Mouse (Mus musculus): ENCODE data around the gene Rad51d. TPM values are rescaled to one million over a fixed set of nuclear protein-coding genes. Genes with fewer than 3 reads are reported as not detected.
A peak's percentile ranks its signal among the peaks of the same experiment; 100 is the strongest.

The Rad51d gene
- polyA plus RNA-seq, 1 experiment from 2014 or later, result 13.9 TPM

- ATAC-seq, result no peak
- H3K9me3 ChIP-seq (ENCODE audit: control insufficient read depth, low read length), result no peaks in the 10 kb centered on the region
- H3K36me3 ChIP-seq (ENCODE audit: control insufficient read depth, insufficient read depth, low read length), result no peaks in the 10 kb centered on the region
- no peak overlapping the region for H3K27ac ChIP-seq (ENCODE audit: low read length)
- WGBS, result 79% methylated on average over 11 of the region's 11 CpGs
- H3K4me2 ChIP-seq (ENCODE audit: low read depth, low read length), result no peak overlapping the region
- H3K4me3 ChIP-seq (ENCODE audit: low read length), result no peak overlapping the region
- 0 out of 2 replicates have a peak, but pooled peaks cover 5% of the 10 kb centered on the region for H3K4me1 ChIP-seq (ENCODE audit: control insufficient read depth, insufficient read depth, low read length)
- no peaks in the 10 kb centered on the region for H3K27me3 ChIP-seq (replicated peaks; ENCODE audit: control insufficient read depth, insufficient read depth, low read length)
- no peak overlapping the region for H3K9ac ChIP-seq (ENCODE audit: low read depth, low read length)
Observed at GRCm38 (mm10) chr11:82852115-82852514, 38.3 kb downstream of the Rad51d start.

- Histone ChIP-seq H3K4me2 (ENCODE audit: low read depth, low read length) (no peak overlapping the region), H3K4me1 (ENCODE audit: control insufficient read depth, insufficient read depth, low read length) (peaks cover 8% of the 10 kb centered on the region), H3K4me3 (ENCODE audit: low read length) (no peak overlapping the region), H3K27ac (ENCODE audit: low read length) (no peak overlapping the region), H3K27me3 (replicated peaks; ENCODE audit: control insufficient read depth, insufficient read depth, low read length) (no peaks in the 10 kb centered on the region), H3K36me3 (ENCODE audit: control insufficient read depth, insufficient read depth, low read length) (no peaks in the 10 kb centered on the region), H3K9me3 (ENCODE audit: control insufficient read depth, low read length) (no peaks in the 10 kb centered on the region), H3K9ac (ENCODE audit: low read depth, low read length) (no peak overlapping the region)
- no peak for ATAC-seq
- WGBS, result 80% methylated on average over 5 of the region's 5 CpGs
Observed at GRCm38 (mm10) chr11:82850259-82850658, 40.2 kb downstream of the Rad51d start.

GRCm38 (mm10) chr11:82847571-82848000 is 42.8 kb downstream of the Rad51d start:
- Histone ChIP-seq H3K27ac (ENCODE audit: low read length) (no peak overlapping the region), H3K4me3 (ENCODE audit: low read length) (no peak overlapping the region), H3K4me1 (ENCODE audit: control insufficient read depth, insufficient read depth, low read length) (peaks cover 12% of the 10 kb centered on the region), H3K27me3 (replicated peaks; ENCODE audit: control insufficient read depth, insufficient read depth, low read length) (no peaks in the 10 kb centered on the region), H3K4me2 (ENCODE audit: low read depth, low read length) (no peak overlapping the region), H3K9ac (ENCODE audit: low read depth, low read length) (no peak overlapping the region), H3K9me3 (ENCODE audit: control insufficient read depth, low read length) (no peaks in the 10 kb centered on the region), H3K36me3 (ENCODE audit: control insufficient read depth, insufficient read depth, low read length) (no peaks in the 10 kb centered on the region)
- 60% methylated on average over 6 of the region's 6 CpGs for WGBS
- ATAC-seq, result peak; percentile 45; the same call in 1 of the 2 replicates

GRCm38 (mm10) chr11:82846938-82847337 is 43.5 kb downstream of the Rad51d start:
- no peak overlapping the region for H3K27ac ChIP-seq (ENCODE audit: low read length)
- H3K9me3 ChIP-seq (ENCODE audit: control insufficient read depth, low read length), result no peaks in the 10 kb centered on the region
- H3K27me3 ChIP-seq (replicated peaks; ENCODE audit: control insufficient read depth, insufficient read depth, low read length), result no peaks in the 10 kb centered on the region
- no peak for ATAC-seq
- WGBS, result 90% methylated on average over 3 of the region's 3 CpGs
- H3K36me3 ChIP-seq (ENCODE audit: control insufficient read depth, insufficient read depth, low read length), result no peaks in the 10 kb centered on the region
- H3K4me2 ChIP-seq (ENCODE audit: low read depth, low read length), result no peak overlapping the region
- peaks cover 12% of the 10 kb centered on the region for H3K4me1 ChIP-seq (ENCODE audit: control insufficient read depth, insufficient read depth, low read length)
- no peak overlapping the region for H3K4me3 ChIP-seq (ENCODE audit: low read length)
- no peak overlapping the region for H3K9ac ChIP-seq (ENCODE audit: low read depth, low read length)

GRCm38 (mm10) chr11:82846079-82846436 is 44.4 kb downstream of the Rad51d start:
- 38% methylated on average over 4 of the region's 4 CpGs for WGBS
- peak; percentile 68 for ATAC-seq
- H3K27me3 ChIP-seq (replicated peaks; ENCODE audit: control insufficient read depth, insufficient read depth, low read length), result no peaks in the 10 kb centered on the region
- H3K9ac ChIP-seq (ENCODE audit: low read depth, low read length), result peak overlapping the region; percentile 46
- no peaks in the 10 kb centered on the region for H3K9me3 ChIP-seq (ENCODE audit: control insufficient read depth, low read length)
- H3K4me3 ChIP-seq (ENCODE audit: low read length), result no peak overlapping the region
- H3K4me2 ChIP-seq (ENCODE audit: low read depth, low read length), result peak overlapping the region; percentile 34
- no peak overlapping the region for H3K27ac ChIP-seq (ENCODE audit: low read length)
- H3K36me3 ChIP-seq (ENCODE audit: control insufficient read depth, insufficient read depth, low read length), result no peaks in the 10 kb centered on the region
- peaks cover 12% of the 10 kb centered on the region for H3K4me1 ChIP-seq (ENCODE audit: control insufficient read depth, insufficient read depth, low read length)

- Histone ChIP-seq H3K36me3 (ENCODE audit: control insufficient read depth, insufficient read depth, low read length) (no peaks in the 10 kb centered on the region), H3K9me3 (ENCODE audit: control insufficient read depth, low read length) (no peaks in the 10 kb centered on the region), H3K9ac (ENCODE audit: low read depth, low read length) (peak overlapping the region; percentile 46), H3K4me1 (ENCODE audit: control insufficient read depth, insufficient read depth, low read length) (peaks cover 12% of the 10 kb centered on the region), H3K4me2 (ENCODE audit: low read depth, low read length) (peak overlapping the region; percentile 34), H3K27me3 (replicated peaks; ENCODE audit: control insufficient read depth, insufficient read depth, low read length) (no peaks in the 10 kb centered on the region), H3K27ac (ENCODE audit: low read length) (no peak overlapping the region), H3K4me3 (ENCODE audit: low read length) (peak overlapping the region; percentile 25; the same call in 1 of the 2 replicates)
- 23% methylated on average over 16 of the region's 16 CpGs for WGBS
- peak; percentile 96 for ATAC-seq
Observed at GRCm38 (mm10) chr11:82845415-82846078, 44.9 kb downstream of the Rad51d start.

GRCm38 (mm10) chr11:82844771-82845414 is 45.5 kb downstream of the Rad51d start:
- Histone ChIP-seq H3K4me1 (ENCODE audit: control insufficient read depth, insufficient read depth, low read length) (peaks cover 12% of the 10 kb centered on the region), H3K27me3 (replicated peaks; ENCODE audit: control insufficient read depth, insufficient read depth, low read length) (no peaks in the 10 kb centered on the region), H3K4me3 (ENCODE audit: low read length) (no peak overlapping the region), H3K4me2 (ENCODE audit: low read depth, low read length) (no peak overlapping the region), H3K9me3 (ENCODE audit: control insufficient read depth, low read length) (no peaks in the 10 kb centered on the region), H3K27ac (ENCODE audit: low read length) (no peak overlapping the region), H3K9ac (ENCODE audit: low read depth, low read length) (peak overlapping the region; percentile 46; the same call in 1 of the 2 replicates), H3K36me3 (ENCODE audit: control insufficient read depth, insufficient read depth, low read length) (no peaks in the 10 kb centered on the region)
- ATAC-seq, result no peak
- 63% methylated on average over 11 of the region's 11 CpGs for WGBS

- Histone ChIP-seq H3K9me3 (ENCODE audit: control insufficient read depth, low read length) (no peaks in the 10 kb centered on the region), H3K4me2 (ENCODE audit: low read depth, low read length) (no peak overlapping the region), H3K27me3 (replicated peaks; ENCODE audit: control insufficient read depth, insufficient read depth, low read length) (no peaks in the 10 kb centered on the region), H3K9ac (ENCODE audit: low read depth, low read length) (no peak overlapping the region), H3K27ac (ENCODE audit: low read length) (no peak overlapping the region), H3K4me3 (ENCODE audit: low read length) (no peak overlapping the region), H3K36me3 (ENCODE audit: control insufficient read depth, insufficient read depth, low read length) (no peaks in the 10 kb centered on the region), H3K4me1 (ENCODE audit: control insufficient read depth, insufficient read depth, low read length) (0 out of 2 replicates have a peak, but pooled peaks cover 3% of the 10 kb centered on the region)
- WGBS, result 46% methylated on average over 5 of the region's 5 CpGs
- ATAC-seq, result no peak
Observed at GRCm38 (mm10) chr11:82838511-82838910, 51.9 kb downstream of the Rad51d start.

GRCm38 (mm10) chr11:82837848-82838247 is 52.6 kb downstream of the Rad51d start:
- ATAC-seq, result no peak
- no peak overlapping the region for H3K9ac ChIP-seq (ENCODE audit: low read depth, low read length)
- no peaks in the 10 kb centered on the region for H3K36me3 ChIP-seq (ENCODE audit: control insufficient read depth, insufficient read depth, low read length)
- H3K4me2 ChIP-seq (ENCODE audit: low read depth, low read length), result no peak overlapping the region
- 67% methylated on average over 7 of the region's 7 CpGs for WGBS
- H3K4me3 ChIP-seq (ENCODE audit: low read length), result no peak overlapping the region
- no peak overlapping the region for H3K27ac ChIP-seq (ENCODE audit: low read length)
- H3K4me1 ChIP-seq (ENCODE audit: control insufficient read depth, insufficient read depth, low read length), result 0 out of 2 replicates have a peak, but pooled peaks cover 3% of the 10 kb centered on the region
- H3K27me3 ChIP-seq (replicated peaks; ENCODE audit: control insufficient read depth, insufficient read depth, low read length), result no peaks in the 10 kb centered on the region
- no peaks in the 10 kb centered on the region for H3K9me3 ChIP-seq (ENCODE audit: control insufficient read depth, low read length)

All from intestine, embryonic 16.5 days (tissue).